Mouse (Mus musculus) G1E (cell line): ENCODE data around the gene Tex261. TPM values are rescaled to one million over a fixed set of nuclear protein-coding genes. Genes with fewer than 3 reads are reported as not detected.
A peak's percentile ranks its signal among the peaks of the same experiment; 100 is the strongest.

Experiments
- ATAC-seq: 2 replicates; pipeline ENCODE4 v1.8.0; 2016; ENCODE audit warnings: mild to moderate bottlenecking; ENCODE audit not compliant: insufficient number of reproducible peaks, poor library complexity, low FRiP score, severe bottlenecking; ENCODE audit errors: extremely low read depth
- DNase-seq: peaks from one replicate; pipeline ENCODE4 v3.0.0; 2012; ENCODE audit warnings: low spot score
- H3K27me3 ChIP-seq: 2 replicates; pipeline ENCODE4 v1.6.1; 2012; ENCODE audit warnings: mild to moderate bottlenecking, low read length, inconsistent platforms; ENCODE audit not compliant: insufficient read depth
- H3K36me3 ChIP-seq: replicated peaks from 2 replicates; pipeline ENCODE3; 2012; ENCODE audit warnings: mild to moderate bottlenecking, inconsistent platforms
- H3K4me1 ChIP-seq: 2 replicates; pipeline ENCODE4 v1.6.1; 2012; ENCODE audit warnings: low read depth, low read length, inconsistent platforms, mixed read lengths; ENCODE audit not compliant: insufficient read depth
- H3K4me3 ChIP-seq: 2 replicates; pipeline ENCODE4 v1.5.1; 2012; ENCODE audit warnings: low read depth, mild to moderate bottlenecking, inconsistent platforms, low read length, moderate library complexity, mixed read lengths
- H3K9me3 ChIP-seq: replicated peaks from 2 replicates; pipeline ENCODE4 v1.6.1; 2012; ENCODE audit warnings: inconsistent platforms
- CTCF ChIP-seq: IDR thresholded peaks from 2 replicates; pipeline ENCODE4 v1.5.1; 2012; ENCODE audit warnings: low read depth, low read length, inconsistent platforms, mixed read lengths
- GATA1 ChIP-seq: IDR thresholded peaks from 2 replicates; pipeline ENCODE4 v1.6.1; 2012; ENCODE audit warnings: borderline replicate concordance, low read length, inconsistent platforms, mixed read lengths
- GATA2 ChIP-seq: IDR thresholded peaks from 2 replicates; pipeline ENCODE4 v1.6.1; 2012; ENCODE audit warnings: low read depth, low read length, inconsistent platforms, borderline replicate concordance
- POLR2AphosphoS5 ChIP-seq: IDR thresholded peaks from 2 replicates; pipeline ENCODE4 v1.6.1; 2012; ENCODE audit warnings: low read depth, low read length, inconsistent platforms; ENCODE audit not compliant: insufficient replicate concordance
- TAL1 ChIP-seq: conservative IDR thresholded peaks from 2 replicates; pipeline ENCODE4 v1.6.1; 2012; ENCODE audit warnings: low read depth, low read length, inconsistent platforms, mixed read lengths
- polyA plus RNA-seq: library from polyadenylated mRNA; stranded (reverse); fragments of >175 nt; gene quantifications from 2 replicates; pipeline ENCODE4 v1.2.3, GENCODE M21; 2012
- total RNA-seq, 2 experiments: library from RNA; stranded (forward) in 1 of 2; stranded (reverse) in 1 of 2; fragments of 200-1000 nt in 1 of 2; fragments of >200 nt in 1 of 2; fragmentation: Nextera tagmentation in 1 of 2; gene quantifications; 2 replicates each; pipeline ENCODE4 v1.2.3; 2014 to 2017

Tex261 gene
- total and polyA plus RNA-seq, 3 experiments = 30.3 to 50.0 (median 32.5) TPM

- no peak for DNase-seq
- peaks cover 67% of the 10 kb centered on the region for H3K36me3 ChIP-seq
- H3K4me3 ChIP-seq = no peak overlapping the region
- TF ChIP-seq TAL1 (no peak), GATA1 (no peak), POLR2AphosphoS5 (no peak), GATA2 (no peak), CTCF (no peak)
- H3K9me3 ChIP-seq = no peaks in the 10 kb centered on the region
- no peak for ATAC-seq
- peaks cover 26% of the 10 kb centered on the region for H3K4me1 ChIP-seq
- H3K27me3 ChIP-seq = peaks cover 7% of the 10 kb centered on the region; the same call in 1 of the 2 replicates
Measured at GRCm38 (mm10) chr6:83768485-83768884, 7.1 kb downstream of the Tex261 start.

GRCm38 (mm10) chr6:83766982-83767381, 8.6 kb downstream of the Tex261 start:
- peaks cover 19% of the 10 kb centered on the region for H3K4me1 ChIP-seq
- DNase-seq (no peak), ATAC-seq (no peak)
- H3K9me3 ChIP-seq = no peaks in the 10 kb centered on the region
- no peak for TF ChIP-seq GATA2
- TF ChIP-seq TAL1 = no peak
- no peak for TF ChIP-seq POLR2AphosphoS5
- TF ChIP-seq CTCF = no peak
- TF ChIP-seq GATA1 = no peak
- peaks cover 52% of the 10 kb centered on the region for H3K36me3 ChIP-seq
- no peak overlapping the region for H3K4me3 ChIP-seq
- H3K27me3 ChIP-seq = peaks cover 16% of the 10 kb centered on the region

GRCm38 (mm10) chr6:83762880-83763431, 12.7 kb downstream of the Tex261 start:
- H3K4me1 ChIP-seq = peaks cover 8% of the 10 kb centered on the region
- no peak for DNase-seq
- peaks cover 12% of the 10 kb centered on the region for H3K36me3 ChIP-seq
- TF ChIP-seq CTCF (no peak), GATA2 (no peak), TAL1 (no peak), POLR2AphosphoS5 (no peak), GATA1 (no peak)
- no peak for ATAC-seq
- H3K9me3 ChIP-seq = no peaks in the 10 kb centered on the region
- no peak overlapping the region; the same call in 1 of the 2 replicates for H3K4me3 ChIP-seq
- H3K27me3 ChIP-seq = peaks cover 33% of the 10 kb centered on the region

- Histone ChIP-seq H3K4me1 (peaks cover 8% of the 10 kb centered on the region), H3K9me3 (no peaks in the 10 kb centered on the region), H3K4me3 (no peak within 1 kb of the TSS; the same call in 1 of the 2 replicates), H3K36me3 (peaks cover 6% of the 10 kb centered on the region), H3K27me3 (peaks cover 38% of the 10 kb centered on the region)
- ATAC-seq (no peak), DNase-seq (no peak)
- no peak for TF ChIP-seq GATA1
- TF ChIP-seq GATA2 = no peak
- TF ChIP-seq TAL1 = no peak
- no peak for TF ChIP-seq POLR2AphosphoS5
- TF ChIP-seq CTCF = no peak
Measured at GRCm38 (mm10) chr6:83762344-83762743, 13.3 kb downstream of the Tex261 start, which contains the start of gene Ankrd53. TSS of gene Ankrd53 (plus strand) at chr6:83762644.

- Histone ChIP-seq H3K36me3 (no peaks in the 10 kb centered on the region), H3K9me3 (no peaks in the 10 kb centered on the region), H3K27me3 (peaks cover 58% of the 10 kb centered on the region), H3K4me1 (no peaks in the 10 kb centered on the region; the same call in 1 of the 2 replicates), H3K4me3 (no peak overlapping the region)
- TF ChIP-seq CTCF (no peak), POLR2AphosphoS5 (no peak), GATA1 (no peak), GATA2 (no peak), TAL1 (no peak)
- no peak for DNase-seq
- no peak for ATAC-seq
Measured at GRCm38 (mm10) chr6:83756051-83756450, 19.6 kb downstream of the Tex261 start.

GRCm38 (mm10) chr6:83750171-83750684, 25.4 kb downstream of the Tex261 start:
- Histone ChIP-seq H3K27me3 (peaks cover 49% of the 10 kb centered on the region), H3K36me3 (no peaks in the 10 kb centered on the region), H3K9me3 (no peaks in the 10 kb centered on the region), H3K4me3 (no peak overlapping the region), H3K4me1 (0 out of 2 replicates have a peak, but pooled peaks cover 3% of the 10 kb centered on the region)
- DNase-seq = peak; percentile 40
- peak; percentile 45; the same call in 1 of the 2 replicates for ATAC-seq
- TF ChIP-seq CTCF (peak; percentile 56), TAL1 (no peak), GATA2 (no peak), POLR2AphosphoS5 (no peak)

- TF ChIP-seq GATA2 (no peak), GATA1 (no peak), CTCF (no peak), POLR2AphosphoS5 (no peak)
- Histone ChIP-seq H3K4me3 (no peak overlapping the region), H3K4me1 (0 out of 2 replicates have a peak, but pooled peaks cover 3% of the 10 kb centered on the region), H3K27me3 (peaks cover 44% of the 10 kb centered on the region), H3K36me3 (no peaks in the 10 kb centered on the region), H3K9me3 (no peaks in the 10 kb centered on the region)
- ATAC-seq = no peak
- DNase-seq = no peak
Measured at GRCm38 (mm10) chr6:83749286-83749685, 26.3 kb downstream of the Tex261 start.
